Mouse (Mus musculus) embryonic stem cell, embryonic (primary cell): ENCODE measurements at regions not wholly inside any gene's neighbourhood (a gene's known extent, or its start where the extent isn't known, plus 50 kb on each side); places are given as distances from the start of the nearest gene placed in this dataset.

Experiments
- CTCF ChIA-PET, 4 experiments: fragments of 300-600 bp in 2 of 4; fragments of 350-600 bp in 2 of 4; sonication (Branson Sonifier 250); formaldehyde crosslinking; loops; one replicate each; lab custom pipeline; 2022; ENCODE audit warnings: inconsistent platforms in 2 of 4; lab: Charles Lee
- POLR2A ChIA-PET, 4 experiments: fragments of 300-600 bp in 2 of 4; fragments of 350-600 bp in 2 of 4; sonication (Branson Sonifier 250); formaldehyde crosslinking; loops; one replicate each; lab custom pipeline; 2022; ENCODE audit warnings: antibody characterized with exemption in 4 of 4, inconsistent platforms in 1 of 4; lab: Charles Lee

DNA sequence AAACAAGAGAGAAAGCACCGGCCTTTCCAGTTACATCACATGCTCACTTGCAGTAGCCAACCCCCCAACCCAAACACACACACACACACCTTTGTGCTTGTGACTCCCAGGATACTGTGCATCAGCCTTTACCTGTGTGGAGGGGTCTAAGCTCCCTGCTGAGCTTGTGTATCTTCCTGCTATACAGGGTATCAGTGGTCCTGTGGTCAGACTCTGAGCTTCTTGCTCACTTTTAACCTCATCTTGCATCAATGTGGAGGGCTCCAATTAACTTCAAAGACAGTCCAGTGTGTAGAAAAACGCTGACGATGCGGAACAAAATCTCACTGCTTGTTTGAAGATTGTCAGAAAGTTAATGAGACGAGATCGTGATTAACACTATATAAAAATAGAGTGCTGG, 71.4 kb upstream of the Gypa start:
- CTCF ChIA-PET = no interaction called here
- POLR2A ChIA-PET = no interaction called here

DNA sequence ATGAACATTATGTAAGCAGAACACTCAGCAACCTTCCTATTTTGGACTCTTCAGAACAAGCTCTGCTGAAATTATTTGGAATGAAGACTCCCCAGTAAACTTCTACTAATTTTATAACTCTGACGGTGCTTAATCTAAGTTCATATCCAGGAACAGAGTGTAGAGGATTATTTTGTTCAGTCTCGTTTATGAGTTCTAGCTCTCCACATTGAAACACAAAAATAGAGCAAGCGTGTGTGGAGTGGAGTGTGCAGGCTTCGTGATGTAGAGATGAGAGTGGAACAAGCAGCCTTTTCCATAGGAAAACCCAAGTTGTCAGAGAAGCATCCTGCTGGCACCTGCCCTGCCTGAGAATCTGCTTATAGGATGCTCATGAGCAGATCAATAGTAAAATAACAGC, 77.5 kb upstream of the Gypa start:
- ChIA-PET POLR2A (interaction anchor here in 1 of 4 experiments (1.4 kb wide), 1 partner anchor 11 kb away, joined by 4 read pairs; no protein-coding TSS in a partner anchor), CTCF (no interaction called here)

DNA sequence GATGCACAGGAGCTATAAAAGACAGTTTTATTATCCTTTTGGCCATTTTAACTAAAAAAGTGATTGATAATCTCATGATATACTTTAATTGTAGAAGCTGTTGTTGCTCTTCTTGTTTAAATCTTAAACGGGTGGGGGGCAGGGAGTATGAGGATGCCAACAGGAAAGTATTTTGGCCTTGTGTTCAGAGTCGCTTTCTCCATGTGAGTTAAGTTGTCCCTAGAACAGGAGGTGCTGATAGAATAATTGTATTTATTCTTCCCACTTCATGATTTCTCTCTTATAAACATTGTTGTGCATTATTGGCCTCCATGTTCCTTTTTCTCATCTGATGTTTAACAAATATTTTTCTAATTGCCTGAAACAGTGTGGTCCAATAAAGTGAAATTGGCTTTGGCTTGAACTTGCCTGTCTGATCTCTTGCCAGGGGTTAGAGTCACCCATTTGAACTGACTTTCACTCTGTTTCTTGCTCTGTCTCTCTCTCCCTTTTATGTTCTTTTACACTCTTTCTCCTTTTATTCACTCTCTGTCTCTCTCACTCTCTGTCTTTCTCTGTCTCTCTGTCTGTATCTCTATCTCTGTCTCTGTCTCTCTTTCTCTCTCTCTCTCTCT, 93.9 kb upstream of the Gypa start:
- POLR2A ChIA-PET = interaction anchor here in 2 of 4 experiments (0.6 to 0.8 kb wide), 2 partner anchors 165 to 218 kb away, joined by 3 to 4 read pairs; no protein-coding TSS in a partner anchor
- CTCF ChIA-PET = no interaction called here

DNA sequence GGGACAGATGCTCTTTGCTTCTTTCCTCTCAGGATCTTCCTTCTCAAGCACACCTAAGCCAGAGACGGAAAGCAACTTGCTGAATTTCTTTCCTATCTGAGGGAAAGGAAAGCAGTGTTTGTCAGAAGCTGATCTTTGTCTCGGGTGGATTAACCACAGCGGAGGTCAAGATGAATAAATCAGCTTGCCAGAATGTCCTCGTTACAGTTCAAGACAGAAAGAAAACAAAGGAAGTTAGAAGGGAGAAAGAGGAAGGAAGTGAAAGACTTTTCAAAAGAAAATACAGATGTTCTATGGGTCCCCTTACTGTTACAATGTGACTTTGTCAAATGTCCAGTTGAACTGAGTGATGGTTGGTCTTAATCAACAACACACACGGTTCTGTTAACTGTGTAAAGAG, 98.6 kb upstream of the Gypa start:
- POLR2A ChIA-PET = no interaction called here
- CTCF ChIA-PET = no interaction called here

DNA sequence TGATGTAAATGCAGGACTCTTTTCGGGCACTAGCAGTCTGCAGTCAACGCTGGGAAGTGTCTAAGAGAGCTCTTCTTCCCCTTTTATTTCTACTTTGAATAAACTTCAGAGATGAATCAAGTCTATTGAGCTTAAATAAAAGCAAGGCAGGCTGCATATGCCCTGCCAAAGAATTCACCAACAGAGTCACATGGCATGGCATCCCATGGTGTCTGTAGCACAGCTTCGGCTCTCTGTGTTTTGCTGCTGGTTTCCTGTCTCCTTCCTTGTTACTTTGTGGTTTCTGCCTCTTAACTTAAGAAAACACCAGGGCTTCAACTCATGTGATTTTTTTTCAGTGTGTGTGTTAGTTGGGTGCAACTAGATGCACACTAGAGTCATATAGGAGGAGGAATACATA, 100.5 kb upstream of the Gypa start:
- ChIA-PET POLR2A (no interaction called here), CTCF (no interaction called here)

DNA sequence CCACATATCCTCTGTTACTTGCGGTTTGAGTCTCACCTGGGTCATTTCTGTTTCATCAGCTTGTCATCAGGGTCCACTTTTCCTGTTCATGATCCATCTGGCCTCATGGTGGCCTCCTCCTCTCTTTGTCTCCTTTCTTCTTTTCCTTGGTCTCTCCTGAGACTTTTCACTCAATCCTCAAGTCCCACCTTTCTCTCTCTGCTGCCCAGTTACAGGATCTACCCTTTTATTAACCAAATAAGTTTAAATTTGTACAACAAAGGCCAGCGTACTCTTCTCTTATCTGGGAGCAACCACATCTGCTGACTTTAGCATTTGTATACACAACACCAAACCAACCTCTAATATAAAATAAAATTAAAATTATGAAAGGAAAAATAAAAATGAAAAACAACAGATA, 124.4 kb upstream of the Gypa start:
- ChIA-PET POLR2A (no interaction called here), CTCF (no interaction called here)

DNA sequence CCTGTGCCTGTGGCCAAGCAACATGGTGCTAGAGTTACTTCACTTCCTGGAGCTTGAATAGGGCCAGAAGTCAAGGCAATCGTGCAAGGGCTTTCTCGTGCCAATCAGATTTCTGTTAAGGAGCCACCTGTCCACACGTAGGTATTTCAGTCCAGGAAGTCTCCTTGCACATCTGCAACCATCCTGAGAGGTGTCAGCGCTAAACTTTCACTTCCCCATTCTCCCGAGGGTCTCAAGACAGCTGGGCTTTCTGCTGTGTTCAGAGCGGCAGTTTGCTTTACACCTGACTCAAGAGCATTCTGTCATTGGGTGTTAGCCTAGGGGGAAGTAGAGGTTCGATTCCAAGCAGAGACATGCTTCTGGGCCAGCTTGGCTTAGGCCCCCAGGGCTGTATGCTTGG, 129.5 kb upstream of the Gypa start:
- CTCF ChIA-PET = no interaction called here
- POLR2A ChIA-PET = interaction anchor here in 2 of 4 experiments (0.5 to 1.5 kb wide), 2 partner anchors 14 to 119 kb away, joined by 3 to 5 read pairs; no protein-coding TSS in a partner anchor

DNA sequence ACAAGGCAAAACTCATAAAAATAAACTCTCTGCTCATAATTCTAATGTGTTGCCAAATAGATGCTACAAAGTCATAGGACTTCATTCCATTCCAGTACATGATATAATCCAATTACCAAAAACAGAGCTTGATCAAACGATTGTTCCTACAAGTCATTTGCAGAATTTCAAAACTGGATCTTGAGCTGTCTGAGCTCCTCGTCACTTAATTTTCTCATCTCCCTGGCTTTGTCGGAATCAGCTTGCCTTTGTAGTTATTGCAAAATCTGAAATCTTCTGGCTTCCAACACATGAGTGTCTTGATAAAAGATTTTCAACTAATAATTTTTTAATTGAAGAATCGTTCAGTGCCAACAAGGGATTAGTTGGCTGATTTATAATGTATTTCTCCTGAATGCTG, 150.3 kb upstream of the Gypa start:
- CTCF ChIA-PET = no interaction called here
- POLR2A ChIA-PET = no interaction called here

DNA sequence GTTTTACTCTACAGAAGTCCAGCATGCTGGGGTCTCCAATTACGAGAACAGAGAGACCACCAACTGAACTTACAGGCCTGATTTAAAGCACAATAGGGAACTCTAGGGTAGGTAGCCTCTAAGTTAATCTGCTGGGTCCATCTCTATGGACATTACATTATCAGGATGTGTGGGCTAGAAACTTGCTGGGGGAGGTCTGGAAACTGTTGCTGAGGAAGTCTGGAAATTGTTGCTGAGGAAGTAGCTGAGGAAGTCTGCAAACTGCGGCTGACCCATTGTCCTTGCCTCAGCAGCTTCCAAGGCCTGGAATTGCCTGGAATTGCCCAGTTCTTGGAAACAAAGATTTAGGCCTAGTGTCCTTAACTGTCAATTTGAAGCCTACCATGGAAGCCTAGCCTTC, 155.7 kb upstream of the Gypa start:
- POLR2A ChIA-PET = no interaction called here
- CTCF ChIA-PET = no interaction called here

DNA sequence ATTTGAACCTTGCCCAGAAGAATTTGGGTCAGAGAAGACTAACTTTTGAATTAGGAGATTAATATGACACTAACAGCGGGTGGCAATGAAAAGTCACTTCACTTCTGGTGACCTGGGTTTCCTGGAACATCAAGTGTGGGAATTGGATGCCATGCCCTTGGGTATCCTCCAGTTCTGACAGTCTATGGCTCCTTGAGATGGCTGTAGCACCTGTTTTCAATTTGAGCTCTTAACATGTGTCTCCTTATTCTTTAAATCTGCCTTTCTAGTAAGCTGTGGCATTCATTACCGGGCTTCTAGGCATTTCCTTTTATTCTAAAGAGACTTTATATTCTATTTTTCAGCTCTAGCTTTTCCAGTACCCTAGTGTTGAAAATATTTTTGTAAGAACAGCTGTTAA, 164.9 kb upstream of the Gypa start:
- ChIA-PET CTCF (no interaction called here), POLR2A (no interaction called here)

DNA sequence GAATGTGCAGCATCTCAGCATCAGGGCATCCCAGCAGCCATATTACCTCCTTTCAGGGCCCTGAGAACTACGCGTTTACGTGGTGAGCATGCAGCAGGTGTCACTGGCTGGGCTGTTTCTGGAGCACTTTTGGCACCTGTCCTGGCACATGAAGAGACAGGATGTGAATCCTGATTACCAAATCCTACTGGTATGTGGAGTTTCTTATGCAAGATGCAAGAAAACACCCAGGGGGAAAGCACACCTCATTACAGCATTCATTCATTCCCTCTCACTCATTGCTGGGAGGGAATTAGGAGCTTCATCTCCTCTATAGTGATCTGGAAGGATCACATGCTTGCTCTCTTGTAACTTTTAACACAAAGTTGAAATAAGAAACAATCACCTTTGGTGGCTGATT, 167.7 kb upstream of the Gypa start:
- ChIA-PET CTCF (no interaction called here), POLR2A (no interaction called here)

DNA sequence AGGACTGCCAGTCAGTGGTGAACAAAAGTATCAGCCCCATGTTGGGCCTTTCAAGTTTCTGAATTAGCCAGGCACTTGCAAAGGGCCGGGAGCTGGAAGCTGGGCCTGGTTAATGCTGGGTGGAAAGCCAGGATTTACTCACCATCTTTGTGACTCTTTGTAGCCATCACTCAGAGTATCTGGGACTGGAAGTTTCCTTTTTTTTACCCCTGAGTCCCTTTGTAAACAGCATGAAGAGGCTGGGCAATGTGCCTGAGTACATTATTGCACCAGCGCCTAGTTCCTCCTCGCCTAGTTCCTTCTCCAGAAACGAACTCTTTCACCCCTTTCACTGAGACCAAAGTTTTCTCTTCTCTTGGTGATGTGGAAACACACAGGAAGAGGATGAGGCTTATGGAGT, 168.4 kb upstream of the Gypa start:
- ChIA-PET CTCF (no interaction called here), POLR2A (no interaction called here)

DNA sequence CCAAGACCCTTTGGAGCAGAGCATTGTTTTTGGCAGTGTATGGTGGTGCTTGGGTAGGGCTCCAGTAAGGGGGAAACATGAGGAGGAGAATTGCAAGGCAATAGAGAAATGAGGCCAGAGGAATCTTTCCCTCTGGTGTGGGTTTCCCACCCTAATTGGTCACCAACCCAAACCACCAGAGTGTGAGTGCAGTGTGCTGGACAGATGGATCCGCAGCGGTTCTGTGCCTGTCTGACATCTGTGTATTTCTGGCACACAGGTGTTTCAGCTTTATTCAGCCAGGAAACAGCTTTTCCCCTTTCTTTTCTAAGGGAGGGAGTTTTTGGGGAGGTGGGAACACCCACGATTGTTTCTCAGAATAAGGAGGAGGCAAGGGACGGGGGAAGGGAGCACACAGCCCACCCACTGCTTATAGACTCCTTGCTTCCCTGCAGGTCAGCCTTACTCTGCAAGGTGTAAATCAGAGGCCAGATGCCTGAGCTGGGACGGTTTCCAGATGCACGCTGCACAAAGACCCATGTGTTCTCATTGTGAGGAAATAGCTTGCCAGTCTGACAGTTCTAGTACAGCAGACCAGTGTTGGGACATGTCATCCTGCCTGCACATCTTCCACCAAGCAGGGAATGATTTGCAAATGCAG, 175.2 kb upstream of the Gypa start:
- POLR2A ChIA-PET = interaction anchor here in 2 of 4 experiments (0.6 to 1.1 kb wide), 2 partner anchors 9 to 1024 kb away, joined by 3 to 4 read pairs; partner anchors contain the start of gene Inpp4b (in 1 of the 2)
- CTCF ChIA-PET = no interaction called here

DNA sequence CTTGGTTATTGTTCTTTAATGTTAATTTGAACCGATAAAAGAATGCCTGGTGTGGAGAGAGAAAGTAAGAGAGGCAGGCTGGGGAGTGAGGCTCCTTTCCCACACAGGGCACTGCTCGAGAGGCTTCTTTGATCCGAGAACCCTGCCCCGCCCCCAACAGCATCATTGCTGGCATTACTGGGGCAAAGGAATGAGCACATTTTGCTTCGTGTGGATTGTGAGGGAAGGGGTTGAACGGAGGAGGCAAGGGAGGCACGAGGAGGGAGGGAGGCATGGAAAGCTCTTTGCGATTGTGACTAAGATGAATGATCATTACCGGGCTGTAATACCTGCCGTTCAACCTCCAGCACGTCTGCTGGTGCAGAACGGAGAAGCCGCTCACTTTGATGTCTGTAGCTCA, 178.2 kb upstream of the Gypa start:
- ChIA-PET CTCF (no interaction called here), POLR2A (no interaction called here)

DNA sequence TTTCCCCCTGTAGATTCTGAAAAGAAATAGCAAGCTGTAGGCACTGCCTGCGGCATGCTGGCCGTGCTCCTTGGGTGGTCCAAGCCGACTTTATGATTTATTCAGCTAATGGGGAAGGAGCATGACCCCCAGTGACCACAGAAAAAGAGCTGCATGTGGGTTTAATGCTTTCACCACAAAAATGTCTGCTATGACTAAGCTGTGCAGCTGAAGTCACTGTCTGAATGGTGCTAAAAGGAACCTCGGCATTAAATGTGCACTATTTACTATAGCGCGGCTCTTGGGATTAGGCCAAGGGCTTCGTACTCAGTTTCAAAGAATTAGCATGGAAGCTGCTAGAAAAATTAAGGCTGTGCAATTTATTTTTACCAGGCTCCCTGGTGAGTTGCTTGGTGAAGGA, 178.8 kb upstream of the Gypa start:
- CTCF ChIA-PET = interaction anchor here in 1 of 4 experiments (0.6 kb wide), 1 partner anchor 258 kb away, joined by 3 read pairs; no protein-coding TSS in a partner anchor

DNA sequence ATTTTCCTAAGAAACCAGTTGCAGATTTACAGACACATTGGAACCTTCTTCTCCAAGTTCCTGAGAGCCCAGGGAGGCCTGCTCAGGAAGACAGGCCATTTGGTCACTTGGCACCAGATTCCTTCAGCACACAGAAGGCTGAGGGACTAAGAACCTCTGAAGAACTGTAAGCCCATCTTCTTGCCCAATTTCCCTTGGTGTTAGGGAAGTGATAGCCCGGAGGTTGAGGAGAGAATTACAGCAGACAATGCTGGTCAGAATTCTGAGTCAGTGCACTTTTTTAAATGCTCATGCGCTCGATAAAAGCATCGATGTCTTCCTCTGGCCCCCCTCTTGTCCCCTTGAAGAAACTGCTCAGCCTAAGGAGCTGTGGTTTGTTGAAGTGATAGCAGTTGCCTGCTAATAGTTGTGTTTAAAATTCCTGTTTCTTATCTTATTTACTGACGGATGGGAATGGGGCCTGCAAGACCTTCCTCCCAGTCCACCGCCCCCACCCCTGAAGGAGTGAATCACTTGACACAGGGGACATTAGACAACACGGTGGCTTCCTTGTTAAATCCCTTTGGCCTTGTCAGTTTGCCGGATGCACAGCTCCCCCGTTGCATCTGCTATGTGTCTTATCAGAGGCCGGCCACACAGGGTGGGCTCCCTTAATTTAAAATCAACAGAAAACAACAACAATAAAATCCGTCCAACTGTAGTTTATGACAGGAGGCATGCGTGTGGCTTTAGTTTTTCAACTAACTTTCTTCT, 179.5 kb upstream of the Gypa start:
- POLR2A ChIA-PET = no interaction called here

More for the DNA sequence above, 178.8 kb upstream of the Gypa start:
- POLR2A ChIA-PET = interaction anchor here in 1 of 4 experiments (0.6 kb wide), 1 partner anchor 103 kb away, joined by 4 read pairs; no protein-coding TSS in a partner anchor

DNA sequence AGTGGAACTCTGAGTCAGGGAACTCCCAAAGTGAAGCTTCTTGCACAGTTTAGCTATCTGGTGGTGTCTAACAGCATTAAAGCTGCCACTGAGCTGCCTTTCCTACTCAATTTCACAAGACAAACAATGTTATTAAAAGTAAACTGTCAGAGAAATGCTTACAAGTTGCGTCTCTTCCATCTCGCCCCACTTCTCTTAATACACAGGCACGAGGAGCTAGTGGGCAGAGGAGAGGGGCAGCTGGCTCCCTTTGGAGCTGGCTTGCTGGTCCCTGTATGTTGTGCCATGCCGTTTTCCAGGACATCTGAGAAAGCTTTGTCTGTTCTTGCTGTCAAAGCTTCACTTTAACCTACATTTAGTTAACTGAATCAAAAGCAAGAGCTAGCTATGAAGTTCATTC, 185.8 kb upstream of the Gypa start:
- ChIA-PET POLR2A (no interaction called here), CTCF (no interaction called here)

More for the DNA sequence above, 179.5 kb upstream of the Gypa start:
- CTCF ChIA-PET = no interaction called here

DNA sequence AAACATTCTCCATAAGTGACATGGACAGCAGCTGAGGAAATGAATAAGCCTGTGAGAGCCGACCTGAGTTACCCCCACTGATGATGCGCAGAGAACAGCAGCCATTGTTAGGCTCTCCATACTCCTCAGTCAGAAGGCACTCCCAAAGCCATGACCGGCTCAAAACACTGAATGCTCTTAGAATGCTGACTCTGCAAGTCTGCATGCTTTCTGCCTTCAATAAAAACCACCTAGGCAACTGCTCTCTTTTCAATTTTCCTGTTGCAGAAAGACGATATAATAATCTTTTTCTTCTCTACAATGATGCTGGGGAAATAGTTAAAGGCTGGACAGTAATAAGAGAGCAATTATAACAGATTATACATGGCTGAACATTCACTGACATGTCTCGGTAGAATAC, 195.0 kb upstream of the Gypa start:
- ChIA-PET CTCF (no interaction called here), POLR2A (no interaction called here)

DNA sequence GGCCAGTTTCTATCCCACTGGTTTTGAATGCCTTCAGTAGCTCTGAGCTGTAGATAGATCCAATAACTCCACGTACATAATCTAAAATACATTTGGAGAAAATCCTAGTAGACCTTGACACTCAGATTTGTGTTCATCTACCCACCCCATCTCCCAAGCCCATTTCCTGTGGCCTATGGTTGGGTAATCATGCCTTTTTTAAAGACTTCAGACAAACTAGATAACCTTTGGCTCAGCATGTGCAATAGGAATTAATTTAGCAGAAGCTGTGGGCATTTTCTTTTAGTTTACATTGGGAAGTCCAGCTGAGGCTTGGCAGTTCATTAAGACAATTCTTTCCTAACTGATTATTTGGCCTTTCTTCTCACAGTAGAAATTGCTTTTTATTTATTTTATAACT, 203.3 kb upstream of the Gypa start:
- ChIA-PET POLR2A (no interaction called here), CTCF (no interaction called here)

DNA sequence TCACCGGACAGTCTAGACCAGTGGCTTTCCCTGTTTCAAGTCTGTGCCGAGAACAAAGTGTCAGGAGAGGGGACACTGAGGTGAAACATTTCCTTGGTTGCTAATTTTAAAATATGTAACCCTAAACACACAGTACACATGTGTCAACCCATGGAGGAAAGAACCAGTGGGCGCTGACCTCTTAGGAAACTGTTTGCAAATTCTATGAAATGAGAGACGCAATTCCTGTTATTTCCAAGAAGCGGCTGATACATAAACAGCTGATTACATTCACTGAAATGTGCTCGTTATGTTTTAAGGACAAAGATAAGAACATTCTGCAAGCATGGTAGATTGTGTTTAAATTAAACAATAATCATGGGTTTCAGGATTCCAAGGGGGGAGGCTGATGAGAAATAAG, 204.3 kb upstream of the Gypa start:
- ChIA-PET POLR2A (interaction anchor here in 1 of 4 experiments (0.7 kb wide), 1 partner anchor 45 kb away, joined by 3 read pairs; no protein-coding TSS in a partner anchor), CTCF (no interaction called here)
